Mouse (Mus musculus) kidney, adult 2 months (tissue): ENCODE measurements at regions not wholly inside any gene's neighbourhood (a gene's known extent, or its start where the extent isn't known, plus 50 kb on each side); places are given as distances from the start of the nearest gene placed in this dataset.

Experiments
- DNase-seq: peaks from one replicate; pipeline ENCODE4 v3.0.0; 2021
- H3K27ac ChIP-seq: fragments of 200-500 bp; 2 replicates; pipeline ENCODE4 v1.5.1; 2012; ENCODE audit warnings: low read depth, low read length, control low read depth, inconsistent platforms; ENCODE audit not compliant: insufficient read depth
- H3K27me3 ChIP-seq: fragments of 200-500 bp; replicated peaks from 2 replicates; pipeline ENCODE4 v1.6.1; 2012; ENCODE audit warnings: mild to moderate bottlenecking, moderate library complexity, low read length, inconsistent platforms; ENCODE audit not compliant: control insufficient read depth, insufficient read depth
- H3K36me3 ChIP-seq: fragments of 200-500 bp; 2 replicates; pipeline ENCODE4 v1.6.1; 2012; ENCODE audit warnings: mild to moderate bottlenecking, moderate library complexity, low read length, inconsistent platforms; ENCODE audit not compliant: control insufficient read depth, insufficient read depth
- H3K4me1 ChIP-seq: fragments of 200-500 bp; 2 replicates; pipeline ENCODE4 v1.6.1; 2011; ENCODE audit warnings: low read length; ENCODE audit not compliant: control insufficient read depth, insufficient read depth
- H3K4me3 ChIP-seq: fragments of 200-500 bp; 2 replicates; pipeline ENCODE4 v1.5.1; 2011; ENCODE audit warnings: mild to moderate bottlenecking, low read depth, low read length, control low read depth; ENCODE audit not compliant: insufficient read depth
- CTCF ChIP-seq: fragments of 200-500 bp; conservative IDR thresholded peaks from 2 replicates; pipeline ENCODE4 v1.5.1; 2011; ENCODE audit warnings: low read depth, mild to moderate bottlenecking, control low read depth, low read length, moderate library complexity, mixed read lengths; ENCODE audit not compliant: insufficient read depth, insufficient read length
- POLR2A ChIP-seq: fragments of 200-500 bp; IDR thresholded peaks from one replicate; pipeline ENCODE4 v1.6.1; 2011; ENCODE audit warnings: low read depth, low read length, control low read depth
- WGBS: fragments of 180-500 bp; shearing (Covaris S2); methylation state at CpG from one replicate; pipeline ENCODE4 v1.1.7; 2018; 5-methylcytosine and 5-hydroxymethylcytosine counted together

DNA sequence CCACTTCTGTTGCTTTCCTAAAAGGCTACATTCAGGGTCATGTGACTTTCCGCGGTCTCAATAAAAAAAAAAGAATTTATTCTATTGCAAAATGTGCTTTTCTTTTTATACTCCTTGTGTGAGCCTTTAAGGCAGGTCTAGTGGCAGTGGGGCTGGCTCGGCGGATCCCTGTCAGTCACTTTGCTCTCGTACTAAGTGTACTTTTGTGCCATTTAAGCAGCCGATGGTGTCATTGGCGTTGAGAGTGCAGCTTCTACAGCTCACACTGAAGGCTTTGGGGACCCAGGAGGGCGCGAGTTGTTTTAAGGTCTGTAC, 313.1 kb downstream of the Mtx2 start:
- Histone ChIP-seq H3K27me3 (no peaks in the 10 kb centered on the region), H3K27ac (no peak overlapping the region), H3K4me1 (no peaks in the 10 kb centered on the region), H3K4me3 (no peak overlapping the region), H3K36me3 (no peaks in the 10 kb centered on the region)
- WGBS: 63% methylated on average over 9 of the region's 9 CpGs
- TF ChIP-seq CTCF (no peak), POLR2A (no peak)
- no peak for DNase-seq

DNA sequence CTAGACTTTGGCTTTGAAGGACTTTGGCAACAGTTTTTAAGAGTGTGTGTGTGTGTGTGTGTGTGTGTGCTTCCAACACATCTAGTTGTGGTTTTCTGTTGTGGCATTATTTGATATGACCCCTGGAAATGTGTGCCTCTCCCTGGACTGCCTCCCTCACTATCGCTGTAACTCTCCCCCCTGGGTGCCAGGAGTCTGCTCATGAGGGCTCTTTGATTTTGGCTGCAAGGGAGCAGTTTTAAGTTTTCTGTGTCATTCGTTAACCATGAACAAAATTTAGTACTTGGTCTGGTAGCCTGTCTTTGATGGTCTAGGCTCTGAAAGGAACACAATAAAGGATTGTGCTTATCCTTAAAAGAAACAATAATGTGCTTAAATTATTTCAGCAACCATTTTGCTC, 313.9 kb downstream of the Mtx2 start:
- TF ChIP-seq POLR2A (no peak), CTCF (no peak)
- Histone ChIP-seq H3K4me3 (no peak overlapping the region), H3K27ac (no peak overlapping the region), H3K4me1 (no peaks in the 10 kb centered on the region), H3K36me3 (no peaks in the 10 kb centered on the region), H3K27me3 (no peaks in the 10 kb centered on the region)
- no peak for DNase-seq
- WGBS: 90% methylated on average over 2 of the region's 2 CpGs

- no peaks in the 10 kb centered on the region for H3K36me3 ChIP-seq
- no peak for DNase-seq
- TF ChIP-seq POLR2A (no peak), CTCF (no peak)
- no peaks in the 10 kb centered on the region for H3K27me3 ChIP-seq
- no peaks in the 10 kb centered on the region for H3K4me1 ChIP-seq
- H3K4me3 ChIP-seq: no peak overlapping the region
- H3K27ac ChIP-seq: no peak overlapping the region
- WGBS: 54% methylated on average over 2 of the region's 2 CpGs
Measured at GRCm38 (mm10) chr2:75142675-75143074, 317.1 kb downstream of the Mtx2 start.

DNA sequence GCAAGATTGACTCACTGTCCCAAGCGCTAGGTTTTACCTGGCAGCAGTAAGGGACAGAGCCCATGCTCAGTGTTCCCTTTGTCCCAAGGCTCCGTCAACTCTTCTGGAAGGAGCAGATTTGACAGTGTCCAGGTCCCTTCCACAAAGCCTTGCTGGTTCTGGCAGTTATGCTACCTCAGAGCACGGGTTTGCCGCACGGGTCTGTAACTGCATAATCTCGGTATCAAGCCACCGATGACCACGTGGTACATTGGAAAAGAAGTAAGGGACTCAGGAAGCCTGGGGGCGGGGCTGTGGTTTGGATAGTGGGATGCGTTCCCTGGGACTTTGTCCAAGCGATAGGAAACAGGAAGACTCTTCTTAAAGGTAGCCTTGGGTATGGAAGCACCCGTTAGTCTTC, 319.3 kb downstream of the Mtx2 start:
- no peaks in the 10 kb centered on the region for H3K27me3 ChIP-seq
- H3K4me1 ChIP-seq: no peaks in the 10 kb centered on the region
- H3K27ac ChIP-seq: no peak overlapping the region
- no peaks in the 10 kb centered on the region for H3K36me3 ChIP-seq
- TF ChIP-seq CTCF (no peak), POLR2A (no peak)
- no peak overlapping the region for H3K4me3 ChIP-seq
- WGBS: 85% methylated on average over 12 of the region's 12 CpGs
- no peak for DNase-seq

DNA sequence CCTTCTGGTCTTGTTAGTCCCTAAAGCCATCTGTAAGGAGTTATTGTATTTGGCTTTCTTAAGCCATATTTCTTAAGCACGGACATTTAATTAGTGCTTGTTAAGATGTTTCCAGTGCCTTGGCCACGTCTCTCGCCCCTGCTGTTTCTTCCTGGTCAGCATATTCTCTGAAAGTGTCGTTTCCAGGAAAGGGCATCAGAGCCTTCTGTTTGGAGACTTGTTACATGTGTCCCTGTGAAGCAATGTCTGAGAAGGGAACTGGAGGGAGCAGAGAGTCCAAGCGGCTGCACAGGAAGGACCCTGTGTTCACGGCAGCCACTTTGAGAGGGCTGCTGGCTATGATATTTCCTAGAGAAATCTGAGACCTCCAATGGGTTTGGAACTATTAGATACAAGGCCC, 320.7 kb downstream of the Mtx2 start:
- no peak for TF ChIP-seq CTCF
- no peak for TF ChIP-seq POLR2A
- no peak for DNase-seq
- no peaks in the 10 kb centered on the region for H3K36me3 ChIP-seq
- no peaks in the 10 kb centered on the region for H3K27me3 ChIP-seq
- no peak overlapping the region for H3K4me3 ChIP-seq
- no peaks in the 10 kb centered on the region for H3K4me1 ChIP-seq
- H3K27ac ChIP-seq: no peak overlapping the region
- WGBS: 48% methylated on average over 6 of the region's 6 CpGs

GRCm38 (mm10) chr2:75147399-75147798, 321.8 kb downstream of the Mtx2 start:
- no peak overlapping the region for H3K27ac ChIP-seq
- TF ChIP-seq CTCF (no peak), POLR2A (no peak)
- H3K4me3 ChIP-seq: no peak overlapping the region
- H3K27me3 ChIP-seq: no peaks in the 10 kb centered on the region
- WGBS: 92% methylated on average over 9 of the region's 9 CpGs
- H3K36me3 ChIP-seq: no peaks in the 10 kb centered on the region
- DNase-seq: no peak
- no peaks in the 10 kb centered on the region for H3K4me1 ChIP-seq

DNA sequence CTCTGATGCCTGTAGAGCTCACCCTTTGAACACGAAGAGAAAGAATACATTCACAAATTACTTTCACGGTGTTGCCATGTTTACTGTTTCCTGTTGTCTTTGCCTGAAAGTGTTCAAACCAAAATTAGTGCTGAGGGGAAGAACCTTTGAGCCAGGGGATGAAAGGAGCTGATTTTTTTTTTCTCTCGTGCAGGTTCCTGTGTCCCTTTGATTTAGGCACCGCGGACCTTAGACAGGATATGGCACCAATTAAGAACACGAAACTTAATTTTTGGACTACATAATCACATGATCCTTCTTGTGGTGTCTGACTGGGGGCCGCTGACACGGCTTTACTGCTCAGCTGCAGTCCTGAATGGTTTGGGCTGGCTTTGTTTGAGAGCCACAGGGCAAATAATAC, 322.4 kb downstream of the Mtx2 start:
- Histone ChIP-seq H3K36me3 (no peaks in the 10 kb centered on the region), H3K27me3 (no peaks in the 10 kb centered on the region), H3K27ac (no peak overlapping the region), H3K4me1 (no peaks in the 10 kb centered on the region), H3K4me3 (no peak overlapping the region)
- 71% methylated on average over 8 of the region's 8 CpGs for WGBS
- DNase-seq: no peak
- no peak for TF ChIP-seq CTCF
- no peak for TF ChIP-seq POLR2A

- TF ChIP-seq POLR2A (no peak), CTCF (no peak)
- Histone ChIP-seq H3K27ac (no peak overlapping the region), H3K4me3 (no peak overlapping the region), H3K36me3 (no peaks in the 10 kb centered on the region), H3K27me3 (no peaks in the 10 kb centered on the region), H3K4me1 (no peaks in the 10 kb centered on the region)
- WGBS: 85% methylated on average over 5 of the region's 5 CpGs
- DNase-seq: no peak
Measured at GRCm38 (mm10) chr2:75149036-75149435, 323.4 kb downstream of the Mtx2 start.
